8 mouse cellular contexts compared by ENCODE assay signal in genomic region chr14:121797457-121798410, GRCm38 (mm10). TPM values are rescaled to one million over a fixed set of nuclear protein-coding genes. Genes with fewer than 3 reads are reported as not detected.
DNase-seq lines count a peak whose midpoint lies in the region; ATAC-seq lines count a peak whose summit lies in the region.

Gene Dock9, minus strand, starts transcription at chr14:121797837.

- DNase-seq in CD4-positive, CD25-positive, alpha-beta regulatory T cell, adult 2 months (ENCODE audit: low read depth, low spot score) = peak; percentile 94
- peak; percentile 11 for DNase-seq in fat pad, adult 2 months (ENCODE audit: extremely low read depth, low read depth, low spot score)
- peak; percentile 94 for DNase-seq in kidney, postnatal 10 days
- peak; percentile 86 for DNase-seq in natural killer cell, adult 2 months (ENCODE audit: low spot score in 2 of 2)

- H3K9me3 ChIP-seq in heart, embryonic 13.5 days = no peaks in the 10 kb centered on the region
- no peaks in the 10 kb centered on the region for H3K9me3 ChIP-seq in liver, embryonic 12.5 days (replicated peaks)
- no peaks in the 10 kb centered on the region for H3K9me3 ChIP-seq in stomach, embryonic 15.5 days

- ATAC-seq in heart, embryonic 13.5 days (ENCODE audit: extremely low read depth, insufficient number of reproducible peaks, low FRiP score, low TSS enrichment) = peak; percentile 87
- peak; percentile 89 for ATAC-seq in liver, embryonic 12.5 days
- peak; percentile 91 for ATAC-seq in stomach, embryonic 15.5 days (ENCODE audit: insufficient read depth, low FRiP score, low read depth)

- H3K4me3 ChIP-seq in brown adipose tissue, adult 24 weeks (ENCODE audit: insufficient read depth, low read depth, low read length) = peak within 1 kb of the TSS; percentile 91
- H3K4me3 ChIP-seq in heart, embryonic 13.5 days = peak within 1 kb of the TSS; percentile 69
- peak within 1 kb of the TSS; percentile 69 for H3K4me3 ChIP-seq in liver, embryonic 12.5 days
- peak within 1 kb of the TSS; percentile 76 for H3K4me3 ChIP-seq in stomach, embryonic 15.5 days (replicated peaks)

- H3K4me2 ChIP-seq in heart, embryonic 13.5 days = peak within 1 kb of the TSS; percentile 98
- peak within 1 kb of the TSS; percentile 95 for H3K4me2 ChIP-seq in liver, embryonic 12.5 days
- H3K4me2 ChIP-seq in stomach, embryonic 15.5 days = peak within 1 kb of the TSS; percentile 94

- peaks cover 18% of the 10 kb centered on the region; the same call in 1 of the 2 replicates for H3K27me3 ChIP-seq in heart, embryonic 13.5 days (replicated peaks)
- peaks cover 20% of the 10 kb centered on the region for H3K27me3 ChIP-seq in liver, embryonic 12.5 days (replicated peaks)
- H3K27me3 ChIP-seq in stomach, embryonic 15.5 days (replicated peaks) = no peaks in the 10 kb centered on the region

- H3K9ac ChIP-seq in heart, embryonic 13.5 days = peak within 1 kb of the TSS; percentile 85
- H3K9ac ChIP-seq in liver, embryonic 12.5 days = peak within 1 kb of the TSS; percentile 71
- H3K9ac ChIP-seq in stomach, embryonic 15.5 days = peak within 1 kb of the TSS; percentile 64

- H3K4me1 ChIP-seq in brown adipose tissue, adult 24 weeks (ENCODE audit: control insufficient read depth, insufficient read depth, insufficient read length, low read length) = peaks cover 13% of the 10 kb centered on the region
- H3K4me1 ChIP-seq in heart, embryonic 13.5 days = peaks cover 16% of the 10 kb centered on the region
- peaks cover 38% of the 10 kb centered on the region for H3K4me1 ChIP-seq in liver, embryonic 12.5 days
- 0 out of 2 replicates have a peak, but pooled peaks cover 10% of the 10 kb centered on the region for H3K4me1 ChIP-seq in stomach, embryonic 15.5 days

- peak within 1 kb of the TSS; percentile 88 for H3K27ac ChIP-seq in brown adipose tissue, adult 24 weeks (replicated peaks; ENCODE audit: low read depth, low read length)
- peak within 1 kb of the TSS; percentile 90 for H3K27ac ChIP-seq in heart, embryonic 13.5 days (replicated peaks)
- peak within 1 kb of the TSS; percentile 86 for H3K27ac ChIP-seq in liver, embryonic 12.5 days
- H3K27ac ChIP-seq in stomach, embryonic 15.5 days = peak within 1 kb of the TSS; percentile 95

- WGBS in heart, embryonic 13.5 days = under 1% methylated on average over 102 of the region's 106 CpGs
- under 1% methylated on average over 92 of the region's 106 CpGs for WGBS in liver, embryonic 12.5 days (ENCODE audit: insufficient replicate concordance)
- under 1% methylated on average over 99 of the region's 106 CpGs for WGBS in stomach, embryonic 15.5 days

- no peaks in the 10 kb centered on the region for H3K36me3 ChIP-seq in heart, embryonic 13.5 days
- H3K36me3 ChIP-seq in liver, embryonic 12.5 days = no peaks in the 10 kb centered on the region
- H3K36me3 ChIP-seq in stomach, embryonic 15.5 days = no peaks in the 10 kb centered on the region

RNA-seq across cellular contexts. Expression of gene Dock9, which starts in this region (rescaled TPM):
- 9.4 and 15.4 TPM in 2 replicates for polyA plus RNA-seq in brown adipose tissue, adult 24 weeks (2012; ENCODE audit: insufficient read depth, insufficient read length, missing spikeins)
- 4.5 and 4.8 TPM in 2 replicates for polyA plus RNA-seq in heart, embryonic 13.5 days (2015; fragmentation: Nextera tagmentation; extraction: Ambion mirVana)
- 2.0 and 2.7 TPM in 2 replicates for polyA plus RNA-seq in liver, embryonic 12.5 days (2016; fragmentation: Nextera tagmentation; extraction: Ambion mirVana)
- polyA plus RNA-seq in stomach, embryonic 15.5 days (2015; fragmentation: Nextera tagmentation; extraction: Ambion mirVana) = 14.0 and 14.3 TPM in 2 replicates

Comparison
In these comparisons a context has a peak if more than half of its experiments do, and no peak if none do; other contexts are left out.
1. Peak in every context shown above with its lines: DNase-seq, ATAC-seq, H3K4me3 ChIP-seq and H3K27ac ChIP-seq.
2. DNase-seq: peak in every context shown above with its lines; median percentile 94 in CD4-positive, CD25-positive, alpha-beta regulatory T cell, adult 2 months; 94 in kidney, postnatal 10 days; 86 in natural killer cell, adult 2 months; 11 in fat pad, adult 2 months.